Mouse (Mus musculus) MN1 (cell line): ENCODE results near the gene Endod1.
A peak's percentile ranks its signal among the peaks of the same experiment; 100 is the strongest.

Source experiments
- DNase-seq: peaks from one replicate; pipeline ENCODE4 v3.0.0-alpha.2; 2016; ENCODE audit warnings: low spot score

Gene Endod1

GRCm38 (mm10) chr9:14381353-14382055 lies at the start of gene Endod1:
Endod1 (minus strand) TSS chr9:14381507.
- peak; percentile 33 for DNase-seq

- DNase-seq, result no peak
Observed at GRCm38 (mm10) chr9:14409153-14409552, 27.8 kb upstream of the Endod1 start.

- no peak for DNase-seq
Observed at GRCm38 (mm10) chr9:14408044-14408443, 26.7 kb upstream of the Endod1 start.

- no peak for DNase-seq
Observed at GRCm38 (mm10) chr9:14406056-14406455, 24.7 kb upstream of the Endod1 start.

- DNase-seq, result no peak
Observed at GRCm38 (mm10) chr9:14402099-14402498, 20.8 kb upstream of the Endod1 start.

GRCm38 (mm10) chr9:14400392-14400791 lies 19.1 kb upstream of the Endod1 start:
- no peak for DNase-seq

GRCm38 (mm10) chr9:14398946-14399345 lies 17.6 kb upstream of the Endod1 start:
- no peak for DNase-seq

- DNase-seq, result no peak
Observed at GRCm38 (mm10) chr9:14398084-14398483, 16.8 kb upstream of the Endod1 start.

- DNase-seq, result no peak
Observed at GRCm38 (mm10) chr9:14397449-14397819, 16.1 kb upstream of the Endod1 start.

GRCm38 (mm10) chr9:14396819-14397448 lies 15.6 kb upstream of the Endod1 start:
- no peak for DNase-seq

- DNase-seq, result no peak
Observed at GRCm38 (mm10) chr9:14396096-14396495, 14.8 kb upstream of the Endod1 start.

GRCm38 (mm10) chr9:14394956-14395561 lies 13.8 kb upstream of the Endod1 start:
- DNase-seq, result no peak

- peak; percentile 43 for DNase-seq
Observed at GRCm38 (mm10) chr9:14391841-14392318, 10.6 kb upstream of the Endod1 start.

GRCm38 (mm10) chr9:14391286-14391685 lies 10.0 kb upstream of the Endod1 start:
- DNase-seq, result peak; percentile 57

GRCm38 (mm10) chr9:14390278-14390677 lies 9.0 kb upstream of the Endod1 start:
- peak; percentile 6 for DNase-seq

- no peak for DNase-seq
Observed at GRCm38 (mm10) chr9:14389050-14389621, 7.8 kb upstream of the Endod1 start.

- no peak for DNase-seq
Observed at GRCm38 (mm10) chr9:14388001-14388400, 6.7 kb upstream of the Endod1 start.

GRCm38 (mm10) chr9:14386831-14387230 lies 5.5 kb upstream of the Endod1 start:
- no peak for DNase-seq

GRCm38 (mm10) chr9:14385665-14386064 lies 4.4 kb upstream of the Endod1 start:
- no peak for DNase-seq

GRCm38 (mm10) chr9:14383186-14383920 lies 2.0 kb upstream of the Endod1 start:
- no peak for DNase-seq

- DNase-seq, result no peak
Observed at GRCm38 (mm10) chr9:14382256-14382791, 1.0 kb upstream of the Endod1 start.
